Mouse (Mus musculus): ENCODE measurements around the gene Lrrc43.

- TF ChIP-seq CTCF (IDR thresholded peaks at IDR 0.05; ENCODE audit: insufficient read depth, low read depth, low read length) (no peak), POLR2A (IDR thresholded peaks at IDR 0.05; ENCODE audit: insufficient read depth, low read depth, low read length) (no peak)
Observed at GRCm38 (mm10) chr5:123510160-123510559, 21.1 kb downstream of the Lrrc43 start, which contains the start of gene B3gnt4.

Data from olfactory bulb, adult 2 months (tissue).